Mouse (Mus musculus) intestine, postnatal 0 days (tissue): ENCODE measurements around the gene Bbc3. TPM values are rescaled to one million over a fixed set of nuclear protein-coding genes. Genes with fewer than 3 reads are reported as not detected.

Experiments used
- ATAC-seq: fragments of 200-750 bp; cut with Nextera tagmentation; 2 replicates; pipeline ENCODE4 v1.8.0; 2017; ENCODE audit warnings: mild to moderate bottlenecking, moderate TSS enrichment, moderate library complexity
- H3K27ac ChIP-seq: fragments of 300-500 bp; sonication (generic); 2 replicates; pipeline ENCODE4 v1.5.1; 2014; ENCODE audit warnings: mild to moderate bottlenecking, low read depth, low read length, moderate library complexity
- H3K27me3 ChIP-seq: fragments of 300-500 bp; sonication (generic); replicated peaks from 2 replicates; pipeline ENCODE4 v1.6.1; 2014; ENCODE audit warnings: low read length, mixed read lengths; ENCODE audit not compliant: control insufficient read depth, insufficient read depth
- H3K36me3 ChIP-seq: fragments of 300-500 bp; sonication (generic); 2 replicates; pipeline ENCODE4 v1.6.1; 2014; ENCODE audit warnings: mild to moderate bottlenecking, moderate library complexity; ENCODE audit not compliant: control insufficient read depth, insufficient read depth
- H3K4me1 ChIP-seq: fragments of 300-500 bp; sonication (generic); replicated peaks from 2 replicates; pipeline ENCODE4 v1.6.1; 2014; ENCODE audit warnings: antibody characterized with exemption, low read length, mixed read lengths; ENCODE audit not compliant: control insufficient read depth, insufficient read depth
- H3K4me2 ChIP-seq: fragments of 300-500 bp; sonication (generic); replicated peaks from 2 replicates; pipeline ENCODE4 v1.6.1; 2014; ENCODE audit warnings: low read depth, mild to moderate bottlenecking, moderate library complexity
- H3K4me3 ChIP-seq: fragments of 300-500 bp; sonication (generic); 2 replicates; pipeline ENCODE4 v1.5.1; 2014; ENCODE audit warnings: low read depth, low read length
- H3K9ac ChIP-seq: fragments of 300-500 bp; sonication (generic); 2 replicates; pipeline ENCODE4 v1.6.1; 2014; ENCODE audit warnings: mild to moderate bottlenecking, low read depth, low read length
- H3K9me3 ChIP-seq: fragments of 300-500 bp; sonication (generic); 2 replicates; pipeline ENCODE4 v1.6.1; 2016; ENCODE audit warnings: mixed run types; ENCODE audit not compliant: control insufficient read depth
- CTCF ChIP-seq: sonication (generic); IDR thresholded peaks from 2 replicates; pipeline ENCODE4 v1.5.1; 2016; ENCODE audit warnings: low read depth, mild to moderate bottlenecking, control low read depth, antibody characterized with exemption, moderate library complexity
- WGBS: fragments of 180-500 bp; shearing (Covaris S2); extraction: QIAGEN DNeasy Blood & Tissue Kit; methylation state at CpG from one replicate; pipeline ENCODE4 v1.1.7; 2014; 5-methylcytosine and 5-hydroxymethylcytosine counted together
- polyA plus RNA-seq: library from polyadenylated mRNA; unstranded; fragments of >200 nt; fragmentation: Nextera tagmentation; extraction: Ambion mirVana; gene quantifications from 2 replicates; pipeline ENCODE4 v1.2.1, GENCODE M21; 2015

Bbc3 gene
- polyA plus RNA-seq, 1 experiment from 2014 or later = 6.6 TPM

GRCm38 (mm10) chr7:16271139-16271538, 37.1 kb upstream of the Bbc3 start:
- peaks cover 11% of the 10 kb centered on the region for H3K36me3 ChIP-seq
- no peak for ATAC-seq

GRCm38 (mm10) chr7:16272681-16273080, 35.5 kb upstream of the Bbc3 start:
- TF ChIP-seq CTCF = peak; percentile 57
- Histone ChIP-seq H3K4me1 (peaks cover 7% of the 10 kb centered on the region), H3K9ac (peak overlapping the region; percentile 69), H3K9me3 (no peaks in the 10 kb centered on the region), H3K27me3 (no peaks in the 10 kb centered on the region), H3K4me3 (peak overlapping the region; percentile 61), H3K27ac (peak overlapping the region; percentile 96), H3K36me3 (peaks cover 24% of the 10 kb centered on the region), H3K4me2 (peak overlapping the region; percentile 94)
- WGBS = 1% methylated on average over 42 of the region's 46 CpGs
- peak; percentile 80 for ATAC-seq

More at GRCm38 (mm10) chr7:16271139-16271538, 37.1 kb upstream of the Bbc3 start:
- H3K27ac ChIP-seq = no peak overlapping the region
- H3K4me1 ChIP-seq = peaks cover 7% of the 10 kb centered on the region
- H3K27me3 ChIP-seq = no peaks in the 10 kb centered on the region
- H3K4me3 ChIP-seq = no peak overlapping the region
- H3K9me3 ChIP-seq = no peaks in the 10 kb centered on the region
- TF ChIP-seq CTCF = no peak
- no peak overlapping the region for H3K9ac ChIP-seq
- WGBS = 86% methylated on average over 1 of the region's 1 CpGs
- H3K4me2 ChIP-seq = no peak overlapping the region

- under 1% methylated on average over 41 of the region's 49 CpGs for whole genome bisulfite sequencing
- no peak for TF ChIP-seq CTCF
- no peaks in the 10 kb centered on the region for H3K9me3 ChIP-seq
- peak within 1 kb of the TSS; percentile 69 for H3K9ac ChIP-seq
- H3K4me1 ChIP-seq = peaks cover 7% of the 10 kb centered on the region
- no peaks in the 10 kb centered on the region for H3K27me3 ChIP-seq
- H3K36me3 ChIP-seq = peaks cover 29% of the 10 kb centered on the region
- H3K4me3 ChIP-seq = peak within 1 kb of the TSS; percentile 61
- ATAC-seq = peak; percentile 66
- H3K27ac ChIP-seq = peak within 1 kb of the TSS; percentile 96
- peak within 1 kb of the TSS; percentile 94 for H3K4me2 ChIP-seq
Measured at GRCm38 (mm10) chr7:16273081-16273765, 35.0 kb upstream of the Bbc3 start, which contains the start of gene Inafm1. Gene Inafm1 (minus strand): TSS chr7:16273617.

GRCm38 (mm10) chr7:16273766-16274140, 34.4 kb upstream of the Bbc3 start:
- Histone ChIP-seq H3K4me3 (peak overlapping the region; percentile 61), H3K9ac (peak overlapping the region; percentile 69), H3K4me1 (peaks cover 7% of the 10 kb centered on the region), H3K4me2 (peak overlapping the region; percentile 94), H3K36me3 (peaks cover 35% of the 10 kb centered on the region), H3K27ac (peak overlapping the region; percentile 96), H3K9me3 (no peaks in the 10 kb centered on the region), H3K27me3 (no peaks in the 10 kb centered on the region)
- ATAC-seq = peak; percentile 76
- WGBS = 0% methylated on average over 17 of the region's 18 CpGs
- TF ChIP-seq CTCF = no peak; the same call in 1 of the 2 replicates

GRCm38 (mm10) chr7:16274922-16275890, 33.0 kb upstream of the Bbc3 start:
- peak overlapping the region; percentile 23; the same call in 1 of the 2 replicates for H3K27ac ChIP-seq
- peaks cover 7% of the 10 kb centered on the region for H3K4me1 ChIP-seq
- H3K4me3 ChIP-seq = 0 out of 2 replicates have a peak overlapping the region, but pooled peaks have one; percentile 61
- 63% methylated on average over 10 of the region's 10 CpGs for WGBS
- peaks cover 43% of the 10 kb centered on the region for H3K36me3 ChIP-seq
- H3K9ac ChIP-seq = peak overlapping the region; percentile 22
- no peak for TF ChIP-seq CTCF
- H3K9me3 ChIP-seq = no peaks in the 10 kb centered on the region
- H3K27me3 ChIP-seq = no peaks in the 10 kb centered on the region
- no peak for ATAC-seq
- H3K4me2 ChIP-seq = peak overlapping the region; percentile 94; the same call in 1 of the 2 replicates

GRCm38 (mm10) chr7:16280721-16281120, 27.5 kb upstream of the Bbc3 start:
- TF ChIP-seq CTCF = no peak
- Histone ChIP-seq H3K4me1 (no peaks in the 10 kb centered on the region), H3K27me3 (no peaks in the 10 kb centered on the region), H3K4me3 (no peak overlapping the region), H3K9ac (no peak overlapping the region), H3K27ac (no peak overlapping the region), H3K36me3 (peaks cover 79% of the 10 kb centered on the region), H3K9me3 (no peaks in the 10 kb centered on the region), H3K4me2 (no peak overlapping the region)
- WGBS = 90% methylated on average over 11 of the region's 11 CpGs
- no peak for ATAC-seq
